Mouse (Mus musculus) liver, embryonic 14.5 days (tissue): ENCODE measurements at regions not wholly inside any gene's neighbourhood (a gene's known extent, or its start where the extent isn't known, plus 50 kb on each side); places are given as distances from the start of the nearest gene placed in this dataset.

ENCODE experiments used
- CTCF ChIP-seq: IDR thresholded peaks from 2 replicates; pipeline ENCODE4 v1.5.1; 2016; ENCODE audit warnings: antibody characterized with exemption, low read depth, control low read depth
- EP300 ChIP-seq: IDR thresholded peaks from 2 replicates; pipeline ENCODE4 v1.6.1; 2016; ENCODE audit warnings: antibody characterized with exemption, low read depth

GRCm38 (mm10) chr11:82518691-82519090, 130.0 kb downstream of the Tmem132e start:
- TF ChIP-seq CTCF = no peak
- TF ChIP-seq EP300 = no peak
